Mouse (Mus musculus): ENCODE measurements around the gene Frmd8.

- TF ChIP-seq CTCF (IDR thresholded peaks at IDR 0.05; ENCODE audit: low read depth) (no peak), EP300 (IDR thresholded peaks at IDR 0.05; ENCODE audit: low read depth) (no peak)
Observed at GRCm38 (mm10) chr19:5839317-5840085, 35.6 kb downstream of the Frmd8 start.

Measured in liver, postnatal 0 days (tissue).